Mouse (Mus musculus): ENCODE results near the gene Nop2. TPM values are rescaled to one million over a fixed set of nuclear protein-coding genes. Genes with fewer than 3 reads are reported as not detected.
"Not testable (repeated sequence)": the region's sequence is repeated elsewhere in the genome, so short reads cannot be mapped to it uniquely, and the experiment has no call there.

The Nop2 gene
- polyA plus RNA-seq, 1 experiment from 2014 or later = 69.3 TPM

- no peaks in the 10 kb centered on the region for H3K27me3 ChIP-seq
- no peak overlapping the region; the same call in 1 of the 2 replicates for H3K9ac ChIP-seq
- H3K9me3 ChIP-seq = no peaks in the 10 kb centered on the region
- no peak overlapping the region for H3K27ac ChIP-seq
- no peak overlapping the region for H3K4me2 ChIP-seq
- H3K4me3 ChIP-seq = no peak overlapping the region
- ATAC-seq (ENCODE audit: insufficient number of reproducible peaks, insufficient read depth, low FRiP score, low TSS enrichment, low read depth) = no peak
- H3K36me3 ChIP-seq = peaks cover 66% of the 10 kb centered on the region
- WGBS = 83% methylated on average over 8 of the region's 8 CpGs
- no peaks in the 10 kb centered on the region for H3K4me1 ChIP-seq
Observed at GRCm38 (mm10) chr6:125155262-125155661, 23.6 kb downstream of the Nop2 start.

GRCm38 (mm10) chr6:125156491-125156890 is 24.8 kb downstream of the Nop2 start:
- Histone ChIP-seq H3K4me1 (peaks cover 9% of the 10 kb centered on the region), H3K9ac (no peak overlapping the region), H3K27ac (no peak overlapping the region), H3K4me3 (no peak overlapping the region), H3K27me3 (no peaks in the 10 kb centered on the region), H3K36me3 (peaks cover 71% of the 10 kb centered on the region), H3K4me2 (no peak overlapping the region), H3K9me3 (no peaks in the 10 kb centered on the region)
- ATAC-seq (ENCODE audit: insufficient number of reproducible peaks, insufficient read depth, low FRiP score, low TSS enrichment, low read depth) = no peak
- WGBS = 94% methylated on average over 3 of the region's 3 CpGs

- Histone ChIP-seq H3K9ac (no peak overlapping the region), H3K27me3 (no peaks in the 10 kb centered on the region), H3K4me2 (no peak overlapping the region), H3K9me3 (no peaks in the 10 kb centered on the region), H3K4me3 (no peak overlapping the region), H3K27ac (peak overlapping the region; percentile 2; the same call in 1 of the 2 replicates), H3K36me3 (peaks cover 69% of the 10 kb centered on the region), H3K4me1 (peaks cover 12% of the 10 kb centered on the region)
- 49% methylated on average over 7 of the region's 7 CpGs for WGBS
- no peak for ATAC-seq (ENCODE audit: insufficient number of reproducible peaks, insufficient read depth, low FRiP score, low TSS enrichment, low read depth)
Observed at GRCm38 (mm10) chr6:125156903-125157614, 25.4 kb downstream of the Nop2 start.

DNA sequence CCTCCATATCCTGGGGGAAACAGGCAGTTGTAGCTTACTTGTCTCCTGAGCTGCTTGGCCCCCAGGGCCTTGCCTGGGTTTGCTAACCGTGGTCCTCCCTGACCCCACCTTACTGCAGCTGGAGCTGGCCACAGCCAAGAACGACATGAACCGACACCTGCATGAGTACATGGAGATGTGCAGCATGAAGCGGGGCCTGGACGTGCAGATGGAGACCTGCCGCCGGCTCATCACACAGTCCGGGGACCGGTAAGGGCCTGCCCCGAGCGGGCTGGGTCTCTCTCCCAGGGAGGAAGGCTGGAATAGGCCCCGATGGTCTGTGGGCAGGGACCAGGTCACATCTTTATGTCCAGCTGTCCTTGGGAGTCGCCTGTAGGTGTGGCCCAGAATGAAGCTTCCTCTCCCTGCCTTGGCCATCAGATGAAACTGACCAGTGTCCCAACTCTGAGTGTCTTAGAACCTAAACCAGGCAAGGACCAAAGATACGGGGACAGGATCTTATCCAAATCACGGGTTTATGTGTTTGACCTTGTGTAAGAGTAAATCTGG is 27.3 kb downstream of the Nop2 start:
- Histone ChIP-seq H3K27ac (no peak overlapping the region), H3K36me3 (peaks cover 64% of the 10 kb centered on the region), H3K4me1 (peaks cover 26% of the 10 kb centered on the region), H3K9ac (no peak overlapping the region), H3K9me3 (no peaks in the 10 kb centered on the region), H3K27me3 (no peaks in the 10 kb centered on the region), H3K4me2 (no peak overlapping the region), H3K4me3 (no peak overlapping the region)
- 82% methylated on average over 15 of the region's 15 CpGs for WGBS
- ATAC-seq (ENCODE audit: insufficient number of reproducible peaks, insufficient read depth, low FRiP score, low TSS enrichment, low read depth) = no peak

GRCm38 (mm10) chr6:125159773-125160557 is 28.3 kb downstream of the Nop2 start:
- no peak overlapping the region for H3K4me3 ChIP-seq
- H3K4me1 ChIP-seq = peaks cover 31% of the 10 kb centered on the region
- H3K4me2 ChIP-seq = no peak overlapping the region
- H3K9ac ChIP-seq = 0 out of 2 replicates have a peak overlapping the region, but pooled peaks have one; percentile 12
- H3K36me3 ChIP-seq = peaks cover 67% of the 10 kb centered on the region
- H3K27ac ChIP-seq = peak overlapping the region; percentile 69; the same call in 1 of the 2 replicates
- no peak for ATAC-seq (ENCODE audit: insufficient number of reproducible peaks, insufficient read depth, low FRiP score, low TSS enrichment, low read depth)
- H3K9me3 ChIP-seq = no peaks in the 10 kb centered on the region
- 78% methylated on average over 7 of the region's 7 CpGs for WGBS
- no peaks in the 10 kb centered on the region for H3K27me3 ChIP-seq

- H3K36me3 ChIP-seq = peaks cover 65% of the 10 kb centered on the region
- ATAC-seq (ENCODE audit: insufficient number of reproducible peaks, insufficient read depth, low FRiP score, low TSS enrichment, low read depth) = no peak
- no peak overlapping the region for H3K4me2 ChIP-seq
- 0 out of 2 replicates have a peak overlapping the region, but pooled peaks have one; percentile 12 for H3K9ac ChIP-seq
- H3K9me3 ChIP-seq = no peaks in the 10 kb centered on the region
- H3K4me3 ChIP-seq = no peak overlapping the region
- H3K4me1 ChIP-seq = peaks cover 31% of the 10 kb centered on the region
- no peaks in the 10 kb centered on the region for H3K27me3 ChIP-seq
- 59% methylated on average over 10 of the region's 10 CpGs for WGBS
- H3K27ac ChIP-seq = peak overlapping the region; percentile 69; the same call in 1 of the 2 replicates
Observed at GRCm38 (mm10) chr6:125160558-125160853, 28.8 kb downstream of the Nop2 start.

GRCm38 (mm10) chr6:125160854-125161760 is 29.4 kb downstream of the Nop2 start:
- ATAC-seq (ENCODE audit: insufficient number of reproducible peaks, insufficient read depth, low FRiP score, low TSS enrichment, low read depth) = no peak
- 16% methylated on average over 22 of the region's 22 CpGs for WGBS
- Histone ChIP-seq H3K27me3 (no peaks in the 10 kb centered on the region), H3K4me1 (peaks cover 33% of the 10 kb centered on the region), H3K36me3 (peaks cover 59% of the 10 kb centered on the region), H3K9ac (0 out of 2 replicates have a peak overlapping the region, but pooled peaks have one; percentile 44), H3K9me3 (no peaks in the 10 kb centered on the region), H3K27ac (peak overlapping the region; percentile 69), H3K4me2 (no peak overlapping the region), H3K4me3 (peak overlapping the region; percentile 3; the same call in 1 of the 2 replicates)

DNA sequence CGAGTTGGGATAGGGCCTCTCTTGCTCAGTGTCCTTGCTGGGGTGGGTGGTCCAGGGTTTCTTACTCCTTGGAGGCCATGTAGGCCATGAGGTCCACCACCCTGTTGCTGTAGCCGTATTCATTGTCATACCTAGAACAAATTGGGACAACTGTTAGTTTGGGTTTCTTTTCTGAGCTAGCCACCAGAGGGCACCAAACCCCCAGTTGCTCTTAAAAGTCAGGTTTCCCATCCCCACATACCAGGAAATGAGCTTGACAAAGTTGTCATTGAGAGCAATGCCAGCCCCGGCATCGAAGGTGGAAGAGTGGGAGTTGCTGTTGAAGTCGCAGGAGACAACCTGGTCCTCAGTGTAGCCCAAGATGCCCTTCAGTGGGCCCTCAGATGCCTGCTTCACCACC is 30.3 kb downstream of the Nop2 start:
- H3K36me3 ChIP-seq = peaks cover 59% of the 10 kb centered on the region
- H3K4me3 ChIP-seq = not testable (repeated sequence)

DNA sequence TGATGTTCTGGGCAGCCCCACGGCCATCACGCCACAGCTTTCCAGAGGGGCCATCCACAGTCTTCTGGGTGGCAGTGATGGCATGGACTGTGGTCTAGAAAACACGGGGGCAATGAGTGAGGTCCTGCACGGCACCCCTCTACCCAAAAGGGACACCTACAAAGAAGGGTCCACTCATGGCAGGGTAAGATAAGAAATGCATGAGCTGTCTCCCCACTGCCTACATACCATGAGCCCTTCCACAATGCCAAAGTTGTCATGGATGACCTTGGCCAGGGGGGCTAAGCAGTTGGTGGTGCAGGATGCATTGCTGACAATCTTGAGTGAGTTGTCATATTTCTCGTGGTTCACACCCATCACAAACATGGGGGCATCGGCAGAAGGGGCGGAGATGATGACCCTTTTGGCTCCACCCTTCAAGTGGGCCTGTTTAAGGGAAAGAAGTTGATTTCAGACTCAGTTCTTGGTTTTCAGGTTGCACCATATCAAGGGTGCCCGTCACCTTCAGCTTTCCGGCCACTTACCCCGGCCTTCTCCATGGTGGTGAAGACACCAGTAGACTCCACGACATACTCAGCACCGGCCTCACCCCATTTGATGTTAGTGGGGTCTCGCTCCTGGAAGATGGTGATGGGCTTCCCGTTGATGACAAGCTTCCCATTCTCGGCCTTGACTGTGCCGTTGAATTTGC is 31.1 kb downstream of the Nop2 start:
- H3K9me3 ChIP-seq; ATAC-seq (ENCODE audit: insufficient number of reproducible peaks, insufficient read depth, low FRiP score, low TSS enrichment, low read depth); H3K9ac ChIP-seq; H3K27me3 ChIP-seq; H3K27ac ChIP-seq; H3K4me3 ChIP-seq: not testable (repeated sequence)
- Histone ChIP-seq H3K4me2 (0 out of 2 replicates have a peak overlapping the region, but pooled peaks have one; percentile 5), H3K4me1 (peaks cover 49% of the 10 kb centered on the region), H3K36me3 (peaks cover 63% of the 10 kb centered on the region)
- 69% methylated on average over 13 of the region's 16 CpGs for WGBS

More for the DNA sequence above, 30.3 kb downstream of the Nop2 start:
- peaks cover 41% of the 10 kb centered on the region for H3K4me1 ChIP-seq
- H3K27me3 ChIP-seq; H3K9me3 ChIP-seq; H3K27ac ChIP-seq; ATAC-seq (ENCODE audit: insufficient number of reproducible peaks, insufficient read depth, low FRiP score, low TSS enrichment, low read depth); H3K4me2 ChIP-seq; H3K9ac ChIP-seq: not testable (repeated sequence)
- 7% methylated on average over 4 of the region's 5 CpGs for whole genome bisulfite sequencing

- peak overlapping the region; percentile 96 for H3K4me3 ChIP-seq
- H3K27ac ChIP-seq = peak overlapping the region; percentile 93
- H3K9me3 ChIP-seq = no peaks in the 10 kb centered on the region
- no peak for ATAC-seq (ENCODE audit: insufficient number of reproducible peaks, insufficient read depth, low FRiP score, low TSS enrichment, low read depth)
- H3K9ac ChIP-seq = peak overlapping the region; percentile 97
- peaks cover 66% of the 10 kb centered on the region for H3K36me3 ChIP-seq
- H3K4me1 ChIP-seq = peaks cover 53% of the 10 kb centered on the region
- H3K4me2 ChIP-seq = peak overlapping the region; percentile 96
- H3K27me3 ChIP-seq = no peaks in the 10 kb centered on the region
- WGBS = 2% methylated on average over 20 of the region's 20 CpGs
Observed at GRCm38 (mm10) chr6:125163801-125164657, 32.3 kb downstream of the Nop2 start.

Measured in embryonic facial prominence, embryonic 13.5 days (tissue).